Mouse (Mus musculus): ENCODE results near the gene B3gnt7.

Gene B3gnt7

GRCm38 (mm10) chr1:86343969-86344861, 41.6 kb downstream of the B3gnt7 start:
- no peak for DNase-seq (ENCODE audit: extremely low spot score, low spot score)

GRCm38 (mm10) chr1:86345069-86345468, 42.4 kb downstream of the B3gnt7 start:
- DNase-seq (ENCODE audit: extremely low spot score, low spot score) = no peak

- no peak for DNase-seq (ENCODE audit: extremely low spot score, low spot score)
These were observed 43.3 kb downstream of the B3gnt7 start for GRCm38 (mm10) chr1:86345956-86346355.

GRCm38 (mm10) chr1:86346851-86347715, 44.5 kb downstream of the B3gnt7 start:
- DNase-seq (ENCODE audit: extremely low spot score, low spot score) = no peak

GRCm38 (mm10) chr1:86347716-86348045, 45.0 kb downstream of the B3gnt7 start:
- no peak for DNase-seq (ENCODE audit: extremely low spot score, low spot score)

GRCm38 (mm10) chr1:86348083-86348482, 45.5 kb downstream of the B3gnt7 start:
- DNase-seq (ENCODE audit: extremely low spot score, low spot score) = no peak

- no peak for DNase-seq (ENCODE audit: extremely low spot score, low spot score)
These were observed 46.2 kb downstream of the B3gnt7 start for GRCm38 (mm10) chr1:86348801-86349200.

- no peak for DNase-seq (ENCODE audit: extremely low spot score, low spot score)
These were observed 46.6 kb downstream of the B3gnt7 start for GRCm38 (mm10) chr1:86349201-86349600.

- no peak for DNase-seq (ENCODE audit: extremely low spot score, low spot score)
These were observed 47.1 kb downstream of the B3gnt7 start for GRCm38 (mm10) chr1:86349696-86350095.

GRCm38 (mm10) chr1:86350576-86350975, 47.9 kb downstream of the B3gnt7 start:
- no peak for DNase-seq (ENCODE audit: extremely low spot score, low spot score)

GRCm38 (mm10) chr1:86354186-86354585, 51.6 kb downstream of the B3gnt7 start:
- no peak for DNase-seq (ENCODE audit: extremely low spot score, low spot score)

Measured in neural tube, embryonic 10.5 days (tissue).